Mouse (Mus musculus) ovary, adult 10 weeks (tissue): ENCODE results near the gene S100pbp. TPM values are rescaled to one million over a fixed set of nuclear protein-coding genes. Genes with fewer than 3 reads are reported as not detected.

ENCODE experiments used
- polyA plus RNA-seq: library from polyadenylated mRNA; stranded (reverse); fragments of 350-450 nt; fragmentation: Illumina TruSeq; extraction: RNeasy Lipid Tissue Mini Kit (QIAGEN cat#74804); gene quantifications from one replicate; pipeline ENCODE4 v1.2.3, GENCODE M21; 2014

The S100pbp gene
- 92.1 TPM for polyA plus RNA-seq

DNA sequence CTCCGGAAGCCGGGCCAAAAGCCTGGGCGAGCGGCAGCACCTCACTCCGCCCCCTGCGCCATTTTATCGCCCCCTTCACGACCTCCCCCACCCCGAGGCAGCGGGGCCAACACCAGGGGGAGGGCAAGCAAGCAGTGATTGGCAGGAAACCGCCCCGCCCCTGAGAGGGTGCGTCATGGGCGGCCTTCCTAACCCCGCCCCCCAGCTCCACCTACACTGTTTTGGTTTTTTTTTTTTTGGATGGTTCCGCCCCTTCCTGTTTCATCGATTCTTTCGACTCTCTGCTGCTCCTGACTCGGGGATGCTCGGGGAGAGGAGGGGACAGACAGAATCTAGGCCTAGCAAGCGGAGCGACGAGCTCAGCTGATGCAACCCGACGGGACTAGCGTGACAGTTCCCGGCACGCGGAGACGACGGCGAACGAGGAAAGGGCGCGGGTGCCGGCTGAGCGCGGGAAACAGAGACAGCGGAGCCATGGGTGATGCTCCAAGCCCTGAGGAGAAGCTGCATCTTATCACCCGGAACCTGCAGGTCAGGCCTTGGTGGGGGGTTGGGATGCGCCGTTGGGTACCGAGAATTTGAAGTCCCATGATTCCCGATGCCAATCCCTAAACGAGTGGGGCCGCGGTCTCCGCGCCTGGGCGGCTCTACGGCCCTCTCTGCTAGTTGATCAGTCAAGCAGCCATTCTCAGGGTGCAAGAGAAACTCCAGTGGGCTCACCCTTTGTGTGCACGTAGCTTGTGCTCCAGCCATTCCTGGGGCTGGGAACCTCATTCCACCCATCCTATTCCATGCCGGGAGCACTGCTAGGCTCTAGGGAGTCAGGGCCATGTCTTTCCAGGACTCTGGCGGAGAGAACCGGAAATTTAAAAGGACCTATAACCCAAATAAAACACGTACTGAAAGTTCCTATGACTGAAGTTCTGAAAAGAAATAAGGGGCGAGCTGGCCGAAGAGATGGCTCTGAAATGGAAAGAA lies at the start of gene S100pbp, which contains the start of gene Yars:
Gene S100pbp (minus strand): TSS at position 186 of the 978 bp plus-strand sequence.
Gene Yars (plus strand): TSS at position 219 of the 978 bp plus-strand sequence.

DNA sequence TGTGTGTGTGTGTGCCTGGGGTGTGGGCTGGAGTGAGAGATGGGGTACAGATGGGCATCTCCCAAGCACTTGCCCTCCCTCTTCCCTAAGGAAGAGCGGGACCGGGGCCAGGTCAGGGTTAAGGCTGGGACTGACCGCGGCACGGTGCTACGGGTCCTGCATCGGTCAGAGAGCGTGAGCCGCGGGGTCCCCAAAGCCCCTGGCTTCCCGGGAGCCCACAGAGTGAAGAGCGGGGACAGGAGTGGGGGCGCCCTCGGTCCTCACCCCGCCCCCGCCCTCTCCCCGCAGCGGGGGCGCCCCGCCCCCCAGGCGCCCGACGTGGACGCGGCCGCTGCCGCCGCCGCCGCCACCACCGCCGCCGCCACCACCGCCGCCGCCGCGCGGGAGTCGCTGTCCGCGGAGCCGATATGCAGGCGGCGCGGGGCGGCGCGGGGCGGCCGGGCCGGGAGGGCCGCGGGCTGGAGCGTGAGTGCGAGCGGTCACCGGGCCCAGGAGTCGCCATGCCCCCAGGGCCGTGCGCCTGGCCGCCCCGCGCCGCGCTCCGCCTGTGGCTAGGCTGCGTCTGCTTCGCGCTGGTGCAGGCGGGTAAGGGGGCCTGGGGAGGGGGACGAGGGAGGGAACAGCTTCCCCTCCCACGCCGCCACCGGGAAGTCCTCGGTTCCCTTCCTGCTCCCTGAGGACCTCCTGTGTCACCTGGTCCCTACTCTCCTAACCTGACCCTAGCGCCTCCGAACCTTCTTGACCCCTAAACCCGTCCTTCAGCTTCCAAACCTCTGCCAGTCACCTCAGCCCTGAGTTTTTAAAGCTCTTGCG lies 52.7 kb downstream of the S100pbp start, which contains the start of gene Fndc5:
Gene Fndc5 (plus strand): TSS at position 421 of the 813 bp plus-strand sequence.

DNA sequence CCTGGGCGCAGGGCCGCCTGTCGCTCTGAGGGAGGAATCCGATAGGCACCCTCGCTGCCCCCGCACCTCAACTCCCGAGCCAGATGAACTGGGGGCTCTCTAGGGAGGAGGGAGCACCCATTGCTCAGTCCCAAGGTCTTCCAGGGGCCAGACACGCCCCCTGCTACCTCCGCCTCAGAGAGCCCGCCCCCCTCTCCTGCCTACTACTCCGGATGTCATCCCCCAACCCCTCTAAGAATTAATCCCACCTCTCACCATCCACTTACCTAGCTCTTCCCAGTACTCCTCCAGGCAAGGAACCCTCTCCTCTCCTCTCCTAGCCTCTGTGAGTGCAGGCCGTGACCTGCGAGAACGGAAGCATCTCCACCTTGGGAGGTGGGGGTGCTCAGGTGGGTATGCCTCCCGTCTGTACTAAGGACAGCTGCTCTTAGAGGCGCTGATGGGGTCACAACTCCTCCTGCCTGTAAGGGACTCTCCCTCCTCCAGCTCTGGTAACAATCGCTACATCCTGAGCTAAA lies 67.9 kb downstream of the S100pbp start, which contains the start of gene Hpca:
Gene Hpca (minus strand): TSS at position 468 of the 518 bp plus-strand sequence.

DNA sequence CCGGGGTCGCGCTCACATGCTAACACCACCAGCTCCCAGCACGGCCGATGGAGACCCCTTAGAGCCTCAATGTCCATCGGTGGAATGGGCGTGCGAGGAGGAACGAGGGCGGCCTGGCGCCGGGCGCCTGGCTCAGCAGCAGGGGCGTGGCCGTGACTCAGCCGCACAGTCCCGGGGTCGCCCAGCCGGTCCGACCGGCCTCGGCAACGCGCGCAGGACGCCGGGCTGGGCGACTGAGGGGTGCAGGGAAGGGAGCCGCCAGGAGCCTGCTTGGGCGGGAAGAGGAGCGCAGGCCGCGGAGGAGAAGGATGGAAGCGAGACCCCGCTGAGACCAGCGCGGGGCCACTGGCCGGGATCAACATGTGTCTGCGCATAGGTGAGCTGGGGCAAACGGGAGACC lies 84.2 kb downstream of the S100pbp start, which contains the start of gene Tmem54:
Gene Tmem54 (plus strand): TSS at position 193 of the 400 bp plus-strand sequence.

Other genes starting within 250 kb of the S100pbp start
- 1.00 TPM for gene Azin2, start 227.3 kb downstream of the S100pbp start, polyA plus RNA-seq
- gene Ak2, start 197.8 kb downstream of the S100pbp start, polyA plus RNA-seq, result 38.0 TPM
- gene Rnf19b, start 131.5 kb downstream of the S100pbp start, polyA plus RNA-seq, result 25.1 TPM
- not detected for gene Tmem54, start 84.2 kb downstream of the S100pbp start, polyA plus RNA-seq
- gene Hpca, start 67.7 kb downstream of the S100pbp start, polyA plus RNA-seq, result not detected
- gene Fndc5, start 52.7 kb downstream of the S100pbp start, polyA plus RNA-seq, result 6.4 TPM
- 8.6 TPM for gene Yars, start within 50 bp of the S100pbp start, polyA plus RNA-seq
- gene C77080, start 71.7 kb upstream of the S100pbp start, polyA plus RNA-seq, result 2.3 TPM
- 4.0 TPM for gene Sync, start 97.9 kb upstream of the S100pbp start, polyA plus RNA-seq
- gene Rbbp4, start 145.6 kb upstream of the S100pbp start, polyA plus RNA-seq, result 398 TPM
- 116 TPM for gene Zbtb8os, start 146.0 kb upstream of the S100pbp start, polyA plus RNA-seq
- gene Zbtb8a, start 188.4 kb upstream of the S100pbp start, polyA plus RNA-seq, result 4.2 TPM